Mouse (Mus musculus): Measurements from ENCODE around the gene Itgav. TPM values are rescaled to one million over a fixed set of nuclear protein-coding genes. Genes with fewer than 3 reads are reported as not detected.
A peak's percentile ranks its signal among the peaks of the same experiment; 100 is the strongest.

Gene Itgav
- polyA plus RNA-seq, 1 experiment from 2014 or later = 44.4 TPM

DNA sequence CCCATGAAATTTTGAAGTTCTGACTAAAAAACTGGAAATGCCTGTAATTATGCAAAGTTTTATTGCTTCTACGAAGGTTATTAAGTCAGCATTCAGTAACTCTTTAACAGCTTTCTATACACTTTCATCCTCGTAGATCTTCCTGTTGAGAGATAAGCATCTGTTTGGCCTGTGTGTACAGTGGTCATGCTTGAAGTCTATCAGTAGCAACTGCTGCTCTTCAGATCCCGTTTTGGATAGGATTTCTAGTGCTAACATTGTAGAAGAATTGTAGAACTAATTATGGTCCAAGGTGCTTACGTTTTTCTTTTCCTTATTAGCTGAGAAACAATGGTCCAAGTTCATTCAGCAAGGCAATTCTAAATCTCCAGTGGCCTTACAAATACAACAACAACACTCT, 71.6 kb downstream of the Itgav start:
- Histone ChIP-seq H3K27ac (no peak overlapping the region), H3K9ac (no peak overlapping the region), H3K9me3 (no peaks in the 10 kb centered on the region), H3K4me1 (peaks cover 6% of the 10 kb centered on the region; the same call in 1 of the 2 replicates), H3K27me3 (no peaks in the 10 kb centered on the region), H3K4me2 (no peak overlapping the region), H3K36me3 (replicated peaks) (peaks cover 20% of the 10 kb centered on the region), H3K4me3 (replicated peaks) (no peak overlapping the region)
- WGBS = 75% methylated on average over 4 of the region's 4 CpGs
- ATAC-seq (ENCODE audit: low FRiP score) = no peak

DNA sequence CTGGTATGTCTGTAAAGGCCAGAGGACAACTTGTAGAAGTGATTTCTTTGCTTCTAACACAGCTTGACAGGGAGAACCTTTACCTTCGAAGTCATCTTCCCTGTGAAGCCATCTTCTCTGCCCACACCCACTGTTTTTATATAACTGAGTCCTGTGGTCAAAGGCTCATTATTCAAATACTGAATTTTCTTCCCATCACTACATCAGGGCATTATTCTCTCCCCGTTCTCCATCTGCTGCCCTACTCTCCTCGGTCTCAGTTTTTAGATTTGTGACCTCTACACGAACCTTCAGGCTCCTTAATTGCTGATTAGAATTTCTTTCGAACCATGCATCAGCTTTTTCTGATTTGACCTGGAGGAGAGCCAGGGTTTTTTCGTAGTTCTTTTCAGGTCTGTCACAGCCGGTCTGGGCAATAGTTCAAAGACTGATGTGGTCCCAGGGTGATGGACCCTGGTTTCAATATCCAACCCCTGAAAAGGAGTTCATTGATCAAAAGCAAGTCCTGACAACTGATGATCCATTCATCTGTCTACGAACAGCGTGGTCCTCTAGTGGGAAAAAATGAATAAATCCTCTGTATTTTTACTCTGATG, 73.8 kb downstream of the Itgav start:
- Histone ChIP-seq H3K27me3 (no peaks in the 10 kb centered on the region), H3K4me3 (replicated peaks) (no peak overlapping the region), H3K9ac (no peak overlapping the region), H3K4me2 (no peak overlapping the region), H3K9me3 (no peaks in the 10 kb centered on the region), H3K27ac (0 out of 2 replicates have a peak overlapping the region, but pooled peaks have one; percentile 13), H3K4me1 (no peaks in the 10 kb centered on the region), H3K36me3 (replicated peaks) (peaks cover 28% of the 10 kb centered on the region)
- peak; percentile 33; the same call in 1 of the 2 replicates for ATAC-seq (ENCODE audit: low FRiP score)
- WGBS = 62% methylated on average over 9 of the region's 9 CpGs

GRCm38 (mm10) chr2:83812483-83813272, 88.5 kb downstream of the Itgav start, which contains the start of gene Fam171b:
TSS of gene Fam171b (plus strand) at chr2:83812636.
- Histone ChIP-seq H3K4me3 (replicated peaks) (peak within 1 kb of the TSS; percentile 81), H3K4me2 (peak within 1 kb of the TSS; percentile 67), H3K4me1 (peaks cover 27% of the 10 kb centered on the region), H3K27ac (peak within 1 kb of the TSS; percentile 96), H3K9ac (peak within 1 kb of the TSS; percentile 90), H3K27me3 (no peaks in the 10 kb centered on the region), H3K9me3 (no peaks in the 10 kb centered on the region), H3K36me3 (replicated peaks) (no peaks in the 10 kb centered on the region)
- peak; percentile 94 for ATAC-seq (ENCODE audit: low FRiP score)
- WGBS = under 1% methylated on average over 63 of the region's 63 CpGs

- Histone ChIP-seq H3K4me3 (replicated peaks) (peak overlapping the region; percentile 81), H3K27ac (0 out of 2 replicates have a peak overlapping the region, but pooled peaks have one; percentile 96), H3K27me3 (no peaks in the 10 kb centered on the region), H3K4me1 (peaks cover 33% of the 10 kb centered on the region), H3K36me3 (replicated peaks) (no peaks in the 10 kb centered on the region), H3K9ac (peak overlapping the region; percentile 90), H3K4me2 (peak overlapping the region; percentile 67), H3K9me3 (no peaks in the 10 kb centered on the region)
- WGBS = 11% methylated on average over 9 of the region's 10 CpGs
- peak; percentile 28; the same call in 1 of the 2 replicates for ATAC-seq (ENCODE audit: low FRiP score)
Observed at GRCm38 (mm10) chr2:83813273-83813892, 89.2 kb downstream of the Itgav start.

DNA sequence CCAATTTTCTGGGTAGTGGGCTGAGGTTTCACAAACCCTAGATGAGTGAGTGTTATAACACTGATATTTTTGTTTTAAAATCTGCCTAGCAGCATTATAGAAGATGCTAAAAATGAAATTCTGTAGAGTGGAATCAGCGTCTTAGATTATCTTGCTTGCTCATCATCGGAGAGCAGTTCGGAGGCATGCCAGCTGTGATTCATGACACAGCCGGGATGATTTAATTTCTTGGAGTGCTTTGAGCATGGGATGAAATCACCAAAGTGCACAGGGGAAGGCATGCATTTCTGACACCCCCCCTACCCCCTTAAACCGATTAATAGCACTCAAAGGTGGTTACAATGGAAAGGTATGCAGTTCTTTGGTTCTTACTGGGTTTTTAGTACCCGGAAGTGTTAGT, 89.8 kb downstream of the Itgav start:
- peak overlapping the region; percentile 81 for H3K4me3 ChIP-seq (replicated peaks)
- no peaks in the 10 kb centered on the region for H3K36me3 ChIP-seq (replicated peaks)
- peak overlapping the region; percentile 67 for H3K4me2 ChIP-seq
- ATAC-seq (ENCODE audit: low FRiP score) = no peak
- no peaks in the 10 kb centered on the region for H3K9me3 ChIP-seq
- H3K4me1 ChIP-seq = peaks cover 37% of the 10 kb centered on the region
- WGBS = 51% methylated on average over 6 of the region's 6 CpGs
- peak overlapping the region; percentile 42; the same call in 1 of the 2 replicates for H3K9ac ChIP-seq
- H3K27ac ChIP-seq = no peak overlapping the region
- no peaks in the 10 kb centered on the region for H3K27me3 ChIP-seq

DNA sequence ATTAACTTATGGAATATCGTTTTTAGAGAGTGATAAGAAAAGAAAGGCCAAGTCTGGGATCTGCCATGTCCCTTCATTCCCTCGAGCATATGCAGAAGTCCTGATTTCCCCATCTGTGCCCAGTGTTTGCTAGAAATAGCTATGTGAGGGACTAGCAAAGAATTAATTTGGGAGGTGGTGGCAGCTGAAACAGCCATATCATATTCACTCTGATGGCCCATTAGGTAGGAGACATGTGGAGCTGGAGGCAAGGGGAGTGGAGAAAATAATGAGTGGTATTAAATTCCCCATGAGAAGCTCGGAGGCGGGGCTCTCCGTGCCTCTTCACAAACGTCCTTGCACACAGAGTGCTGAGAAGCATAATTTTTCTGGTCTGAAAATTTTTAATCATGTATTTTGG, 92.0 kb downstream of the Itgav start:
- H3K4me3 ChIP-seq (replicated peaks) = no peak overlapping the region
- H3K9ac ChIP-seq = no peak overlapping the region
- 57% methylated on average over 6 of the region's 6 CpGs for WGBS
- no peaks in the 10 kb centered on the region for H3K9me3 ChIP-seq
- H3K27ac ChIP-seq = no peak overlapping the region
- no peaks in the 10 kb centered on the region for H3K36me3 ChIP-seq (replicated peaks)
- no peak overlapping the region for H3K4me2 ChIP-seq
- H3K4me1 ChIP-seq = peaks cover 40% of the 10 kb centered on the region
- no peak for ATAC-seq (ENCODE audit: low FRiP score)
- H3K27me3 ChIP-seq = no peaks in the 10 kb centered on the region

GRCm38 (mm10) chr2:83825161-83825560, 101.0 kb downstream of the Itgav start:
- no peaks in the 10 kb centered on the region for H3K9me3 ChIP-seq
- 0 out of 2 replicates have a peak overlapping the region, but pooled peaks have one; percentile 59 for H3K27ac ChIP-seq
- H3K4me1 ChIP-seq = peaks cover 32% of the 10 kb centered on the region
- H3K36me3 ChIP-seq (replicated peaks) = no peaks in the 10 kb centered on the region
- H3K27me3 ChIP-seq = no peaks in the 10 kb centered on the region
- WGBS = 64% methylated on average over 5 of the region's 5 CpGs
- no peak overlapping the region for H3K4me2 ChIP-seq
- H3K4me3 ChIP-seq (replicated peaks) = no peak overlapping the region
- H3K9ac ChIP-seq = no peak overlapping the region
- no peak for ATAC-seq (ENCODE audit: low FRiP score)

- Histone ChIP-seq H3K36me3 (replicated peaks) (no peaks in the 10 kb centered on the region), H3K27me3 (no peaks in the 10 kb centered on the region), H3K4me1 (peaks cover 34% of the 10 kb centered on the region), H3K4me2 (no peak overlapping the region), H3K9me3 (no peaks in the 10 kb centered on the region), H3K9ac (no peak overlapping the region), H3K27ac (peak overlapping the region; percentile 82), H3K4me3 (replicated peaks) (no peak overlapping the region)
- 6% methylated on average over 3 of the region's 3 CpGs for WGBS
- ATAC-seq (ENCODE audit: low FRiP score) = peak; percentile 69
Observed at GRCm38 (mm10) chr2:83828895-83829539, 104.8 kb downstream of the Itgav start.

GRCm38 (mm10) chr2:83832903-83833302, 108.7 kb downstream of the Itgav start:
- WGBS = 90% methylated on average over 4 of the region's 4 CpGs
- no peak overlapping the region for H3K27ac ChIP-seq
- H3K4me2 ChIP-seq = no peak overlapping the region
- H3K9me3 ChIP-seq = no peaks in the 10 kb centered on the region
- H3K4me3 ChIP-seq (replicated peaks) = no peak overlapping the region
- peaks cover 38% of the 10 kb centered on the region for H3K4me1 ChIP-seq
- no peaks in the 10 kb centered on the region for H3K36me3 ChIP-seq (replicated peaks)
- no peak for ATAC-seq (ENCODE audit: low FRiP score)
- H3K27me3 ChIP-seq = no peaks in the 10 kb centered on the region
- no peak overlapping the region for H3K9ac ChIP-seq

- Histone ChIP-seq H3K4me2 (peak overlapping the region; percentile 13), H3K27me3 (no peaks in the 10 kb centered on the region), H3K36me3 (replicated peaks) (no peaks in the 10 kb centered on the region; the same call in 1 of the 2 replicates), H3K9ac (no peak overlapping the region), H3K9me3 (no peaks in the 10 kb centered on the region), H3K27ac (peak overlapping the region; percentile 83), H3K4me1 (peaks cover 22% of the 10 kb centered on the region), H3K4me3 (replicated peaks) (no peak overlapping the region)
- ATAC-seq (ENCODE audit: low FRiP score) = peak; percentile 34; the same call in 1 of the 2 replicates
- 18% methylated on average over 10 of the region's 10 CpGs for WGBS
Observed at GRCm38 (mm10) chr2:83835313-83836070, 111.3 kb downstream of the Itgav start.

DNA sequence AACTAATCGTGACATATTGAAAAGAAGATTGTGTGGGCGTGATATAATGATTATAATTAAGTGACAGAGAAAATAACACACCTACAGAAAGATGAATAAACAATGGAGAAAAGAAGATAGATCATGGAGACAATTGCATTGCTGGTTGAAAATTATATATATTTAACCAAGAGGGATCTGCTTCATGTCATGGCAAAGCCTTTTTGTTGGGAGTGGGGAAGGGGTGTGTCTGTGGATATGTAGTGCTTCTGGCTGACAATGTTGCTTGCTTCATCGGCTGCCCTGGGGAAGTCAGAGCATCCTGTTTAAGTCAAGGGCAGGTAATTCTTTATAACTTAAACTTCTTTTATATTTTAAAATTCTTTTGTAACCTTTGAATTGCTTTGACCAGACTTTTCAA, 124.3 kb downstream of the Itgav start:
- Histone ChIP-seq H3K9me3 (no peaks in the 10 kb centered on the region), H3K27ac (no peak overlapping the region), H3K36me3 (replicated peaks) (peaks cover 4% of the 10 kb centered on the region), H3K4me2 (no peak overlapping the region), H3K4me1 (peaks cover 12% of the 10 kb centered on the region), H3K27me3 (no peaks in the 10 kb centered on the region), H3K9ac (no peak overlapping the region), H3K4me3 (replicated peaks) (no peak overlapping the region)
- no peak for ATAC-seq (ENCODE audit: low FRiP score)
- 81% methylated on average over 3 of the region's 3 CpGs for WGBS
